Comparison of ENCODE assay signal across 9 mouse cellular contexts in the genomic region with DNA sequence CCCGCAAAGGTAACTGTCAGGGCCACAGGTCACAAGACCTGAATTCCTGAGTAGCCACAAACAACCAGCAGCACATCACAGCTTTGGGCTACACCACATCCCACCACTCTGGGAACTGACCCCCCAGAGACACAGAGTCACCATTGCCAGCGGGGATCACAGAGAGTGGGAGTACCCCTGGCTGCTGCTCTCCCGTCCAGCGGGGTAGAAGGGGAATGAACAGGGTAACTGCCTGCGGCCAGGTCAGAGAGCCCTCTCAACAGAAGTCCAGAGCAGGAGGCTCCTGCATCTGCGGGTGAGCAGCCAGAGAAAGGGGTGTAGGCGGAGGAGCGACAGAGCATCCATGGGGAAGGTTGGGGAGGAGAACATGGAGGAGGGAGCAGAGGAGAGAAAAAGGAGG. TPM values are rescaled to one million over a fixed set of nuclear protein-coding genes. Genes with fewer than 3 reads are reported as not detected.
A peak's percentile ranks its signal among the peaks of the same experiment; 100 is the strongest.
DNase-seq lines count a peak whose midpoint lies in the region; ATAC-seq and TF ChIP-seq lines count a peak whose summit lies in the region.
"Had no signal": no experiment of that assay in that cellular context is flagged by ENCODE, and none has a peak within 500 bp of the region (broad histone marks: within the 10 kb centered on the region; RNA-seq: fewer than 3 reads in every experiment).

No protein-coding gene starts in this region.

- no peak for DNase-seq in heart, postnatal 4 days
- DNase-seq in forebrain, embryonic 14.5 days (ENCODE audit: low spot score), result no peak
- DNase-seq in liver, embryonic 13.5 days, result no peak
- no peak for DNase-seq in gastrocnemius, postnatal 25 days
- no peak for DNase-seq in yolk sac, embryonic 10.5 days (ENCODE audit: low spot score)

- no peaks in the 10 kb centered on the region for H3K9me3 ChIP-seq in heart, embryonic 11.5 days (replicated peaks; ENCODE audit: control insufficient read depth, low read length)
- no peaks in the 10 kb centered on the region for H3K9me3 ChIP-seq in E14TG2a.4 (ENCODE audit: low read length)
- H3K9me3 ChIP-seq in forebrain, embryonic 14.5 days (replicated peaks; ENCODE audit: control insufficient read depth, low read length), result no peaks in the 10 kb centered on the region
- no peaks in the 10 kb centered on the region for H3K9me3 ChIP-seq in liver, embryonic 13.5 days (replicated peaks)

- H3K27me3 ChIP-seq in heart, embryonic 11.5 days (ENCODE audit: control insufficient read depth, insufficient read depth, low read length), result peaks cover 37% of the 10 kb centered on the region
- H3K27me3 ChIP-seq in E14TG2a.4 (ENCODE audit: insufficient read depth, low read length), result peaks cover 38% of the 10 kb centered on the region
- peaks cover 37% of the 10 kb centered on the region for H3K27me3 ChIP-seq in forebrain, embryonic 14.5 days (replicated peaks; ENCODE audit: control insufficient read depth, insufficient read depth, low read length)
- peaks cover 40% of the 10 kb centered on the region for H3K27me3 ChIP-seq in liver, embryonic 13.5 days

- no peak overlapping the region; the same call in 1 of the 2 replicates for H3K27ac ChIP-seq in heart, embryonic 11.5 days (ENCODE audit: low read depth, low read length)
- H3K27ac ChIP-seq in forebrain, embryonic 14.5 days (ENCODE audit: low read depth, low read length), result 0 out of 2 replicates have a peak overlapping the region, but pooled peaks have one; percentile 60
- H3K27ac ChIP-seq in liver, embryonic 13.5 days, result peak overlapping the region; percentile 94

- H3K4me1 ChIP-seq in heart, embryonic 11.5 days (ENCODE audit: control insufficient read depth, insufficient read depth, low read length), result peaks cover 44% of the 10 kb centered on the region
- peaks cover 73% of the 10 kb centered on the region for H3K4me1 ChIP-seq in E14TG2a.4 (replicated peaks; ENCODE audit: low read depth, low read length)
- H3K4me1 ChIP-seq in forebrain, embryonic 14.5 days (ENCODE audit: control insufficient read depth, insufficient read depth, low read length), result peaks cover 17% of the 10 kb centered on the region
- H3K4me1 ChIP-seq in liver, embryonic 13.5 days (replicated peaks), result peaks cover 89% of the 10 kb centered on the region

- ATAC-seq in heart, embryonic 11.5 days (replicated peaks; ENCODE audit: insufficient number of reproducible peaks, low FRiP score, low TSS enrichment), result no peak
- ATAC-seq in forebrain, embryonic 14.5 days, result no peak
- ATAC-seq in liver, embryonic 13.5 days (ENCODE audit: low read depth), result no peak
- no peak for ATAC-seq in inflammation-experienced regulatory T-cells, adult 6 months

- no peak for TF ChIP-seq CTCF in E14TG2a.4 (conservative IDR thresholded peaks at IDR 0.05; ENCODE audit: low read length)

- WGBS in heart, embryonic 11.5 days (ENCODE audit: insufficient replicate concordance), result 8% methylated on average over 8 of the region's 8 CpGs
- 8% methylated on average over 8 of the region's 8 CpGs for WGBS in forebrain, embryonic 14.5 days
- WGBS in liver, embryonic 13.5 days (ENCODE audit: insufficient replicate concordance), result 9% methylated on average over 8 of the region's 8 CpGs

- peaks cover 4% of the 10 kb centered on the region; the same call in 1 of the 2 replicates for H3K36me3 ChIP-seq in heart, embryonic 11.5 days (ENCODE audit: control insufficient read depth, insufficient read depth, low read length)
- peaks cover 8% of the 10 kb centered on the region for H3K36me3 ChIP-seq in E14TG2a.4 (ENCODE audit: insufficient read depth, low read length)
- peaks cover 8% of the 10 kb centered on the region for H3K36me3 ChIP-seq in forebrain, embryonic 14.5 days (ENCODE audit: control insufficient read depth, insufficient read depth, low read length)
- H3K36me3 ChIP-seq in liver, embryonic 13.5 days, result peaks cover 17% of the 10 kb centered on the region

- peak overlapping the region; percentile 84 for H3K9ac ChIP-seq in heart, embryonic 11.5 days (ENCODE audit: low read depth, low read length)
- H3K9ac ChIP-seq in forebrain, embryonic 14.5 days (ENCODE audit: low read length), result peak overlapping the region; percentile 96
- H3K9ac ChIP-seq in liver, embryonic 13.5 days, result peak overlapping the region; percentile 93

- peak overlapping the region; percentile 87 for H3K4me2 ChIP-seq in heart, embryonic 11.5 days
- H3K4me2 ChIP-seq in forebrain, embryonic 14.5 days (ENCODE audit: low read length), result peak overlapping the region; percentile 93
- peak overlapping the region; percentile 98 for H3K4me2 ChIP-seq in liver, embryonic 13.5 days

- peak overlapping the region; percentile 80 for H3K4me3 ChIP-seq in heart, embryonic 11.5 days (ENCODE audit: low read depth, low read length)
- H3K4me3 ChIP-seq in E14TG2a.4 (replicated peaks; ENCODE audit: low read length), result peak overlapping the region; percentile 84
- H3K4me3 ChIP-seq in forebrain, embryonic 14.5 days (ENCODE audit: low read depth, low read length), result peak overlapping the region; percentile 82
- peak overlapping the region; percentile 81 for H3K4me3 ChIP-seq in liver, embryonic 13.5 days (replicated peaks)

RNA-seq across cellular contexts. Expression of a gene that starts 0.7 kb away (rescaled TPM):
- polyA plus RNA-seq in heart, embryonic 11.5 days (2014; fragmentation: Nextera tagmentation; extraction: Ambion mirVana), result 0.15 and 0.31 TPM in 2 replicates
- total RNA-seq in heart, postnatal 4 days (2021), result under 1 TPM; 0.25 to 0.33 TPM
- 1.6 and 1.8 TPM in 2 replicates for polyA plus RNA-seq in forebrain, embryonic 14.5 days (2014; fragmentation: Nextera tagmentation; extraction: Ambion mirVana)
- polyA plus RNA-seq in liver, embryonic 13.5 days (2015; fragmentation: Nextera tagmentation; extraction: Ambion mirVana), result 0.19 and 0.28 TPM in 2 replicates
- polyA plus RNA-seq in inflammation-experienced regulatory T-cells, adult 6 months (2017; shearing (Covaris generic)), result not detected
- total RNA-seq in gastrocnemius, postnatal 25 days (2021), result under 1 TPM; 0.18 to 0.29 TPM

RNA-seq across cellular contexts. Expression of a gene that starts 4.9 kb away (rescaled TPM):
- 87.6 and 89.2 TPM in 2 replicates for polyA plus RNA-seq in heart, embryonic 11.5 days (2014; fragmentation: Nextera tagmentation; extraction: Ambion mirVana)
- 100 to 1,000 TPM in 1 of 2 experiments, 10 to 100 TPM in 1; 91.0 to 100 TPM for total RNA-seq in heart, postnatal 4 days (2021)
- polyA plus RNA-seq in forebrain, embryonic 14.5 days (2014; fragmentation: Nextera tagmentation; extraction: Ambion mirVana), result 175 and 197 TPM in 2 replicates
- polyA plus RNA-seq in liver, embryonic 13.5 days (2015; fragmentation: Nextera tagmentation; extraction: Ambion mirVana), result 63.0 and 63.8 TPM in 2 replicates
- polyA plus RNA-seq in inflammation-experienced regulatory T-cells, adult 6 months (2017; shearing (Covaris generic)), result 100 to 1,000 TPM in 1 of 3 experiments, 10 to 100 TPM in 2; 96.5 to 106 (median 96.9) TPM
- total RNA-seq in gastrocnemius, postnatal 25 days (2021), result 100 to 1,000 TPM; 103 to 113 TPM

RNA-seq across cellular contexts. Expression of a gene that starts 5.4 kb away (rescaled TPM):
- 8.1 TPM in 1 of 2 replicates, not detected in the other for polyA plus RNA-seq in heart, embryonic 11.5 days (2014; fragmentation: Nextera tagmentation; extraction: Ambion mirVana)
- not detected for total RNA-seq in heart, postnatal 4 days (2021)
- 6.0 and 21.9 TPM in 2 replicates for polyA plus RNA-seq in forebrain, embryonic 14.5 days (2014; fragmentation: Nextera tagmentation; extraction: Ambion mirVana)
- polyA plus RNA-seq in liver, embryonic 13.5 days (2015; fragmentation: Nextera tagmentation; extraction: Ambion mirVana), result 11.3 TPM in 1 of 2 replicates, not detected in the other
- polyA plus RNA-seq in inflammation-experienced regulatory T-cells, adult 6 months (2017; shearing (Covaris generic)), result 1 to 10 TPM in 1 of 3 experiments, not detected in 2; 5.5 TPM
- not detected for total RNA-seq in gastrocnemius, postnatal 25 days (2021)
- total RNA-seq: left cerebral cortex, postnatal 25 days had no signal

RNA-seq across cellular contexts. Expression of a gene that starts 7.4 kb away (rescaled TPM):
- polyA plus RNA-seq in heart, embryonic 11.5 days (2014; fragmentation: Nextera tagmentation; extraction: Ambion mirVana), result 30.9 and 32.0 TPM in 2 replicates
- 10 to 100 TPM; 67.1 to 68.2 TPM for total RNA-seq in heart, postnatal 4 days (2021)
- polyA plus RNA-seq in forebrain, embryonic 14.5 days (2014; fragmentation: Nextera tagmentation; extraction: Ambion mirVana), result 40.5 and 47.6 TPM in 2 replicates
- polyA plus RNA-seq in liver, embryonic 13.5 days (2015; fragmentation: Nextera tagmentation; extraction: Ambion mirVana), result 16.9 and 19.0 TPM in 2 replicates
- polyA plus RNA-seq in inflammation-experienced regulatory T-cells, adult 6 months (2017; shearing (Covaris generic)), result 1 to 10 TPM; 5.7 to 7.9 (median 7.1) TPM
- 10 to 100 TPM; 29.2 to 34.4 TPM for total RNA-seq in gastrocnemius, postnatal 25 days (2021)

RNA-seq across cellular contexts. Expression of a gene that starts 10.8 kb away (rescaled TPM):
- 4.3 and 12.7 TPM in 2 replicates for polyA plus RNA-seq in heart, embryonic 11.5 days (2014; fragmentation: Nextera tagmentation; extraction: Ambion mirVana)
- total RNA-seq in heart, postnatal 4 days (2021), result 1 to 10 TPM; 4.2 to 4.3 TPM
- polyA plus RNA-seq in forebrain, embryonic 14.5 days (2014; fragmentation: Nextera tagmentation; extraction: Ambion mirVana), result 1.1 and 2.3 TPM in 2 replicates
- 5.4 and 5.7 TPM in 2 replicates for polyA plus RNA-seq in liver, embryonic 13.5 days (2015; fragmentation: Nextera tagmentation; extraction: Ambion mirVana)
- polyA plus RNA-seq in inflammation-experienced regulatory T-cells, adult 6 months (2017; shearing (Covaris generic)), result 1 to 10 TPM; 2.1 to 3.5 (median 2.4) TPM
- total RNA-seq in gastrocnemius, postnatal 25 days (2021), result 1 to 10 TPM; 2.4 to 2.8 TPM
